12 mouse cellular contexts compared by ENCODE assay signal in the genomic region with DNA sequence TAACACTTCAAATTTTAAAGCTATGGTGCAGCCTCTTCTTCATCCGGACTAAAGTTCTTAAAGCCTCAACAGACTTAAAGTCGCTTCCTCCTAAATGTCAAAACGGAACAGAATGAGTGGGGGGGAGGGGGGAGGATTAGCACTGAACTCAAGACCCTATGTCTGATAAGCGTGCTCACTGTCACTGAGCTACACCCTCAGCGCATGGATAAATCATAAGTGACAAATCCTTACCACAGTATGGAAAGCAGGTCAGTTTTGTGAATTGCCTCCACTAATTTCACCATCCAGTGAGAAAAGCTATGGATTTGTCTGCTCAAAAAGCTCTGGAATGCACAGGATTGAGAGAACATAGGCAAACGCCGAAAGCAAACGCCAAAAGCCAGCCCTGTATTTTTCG.
"Had no signal": no experiment of that assay in that cellular context is flagged by ENCODE, and none has a peak within 500 bp of the region (broad histone marks: within the 10 kb centered on the region; RNA-seq: fewer than 3 reads in every experiment).

No protein-coding gene starts in this region.

- H3K9ac ChIP-seq: liver, embryonic 13.5 days; neural tube, embryonic 13.5 days; stomach, embryonic 15.5 days had no signal

- H3K4me2 ChIP-seq: liver, embryonic 13.5 days; neural tube, embryonic 13.5 days; stomach, embryonic 15.5 days had no signal

- H3K27me3 ChIP-seq: liver, embryonic 13.5 days; neural tube, embryonic 13.5 days; stomach, embryonic 15.5 days had no signal

- H3K9me3 ChIP-seq: liver, embryonic 13.5 days; neural tube, embryonic 13.5 days; stomach, embryonic 15.5 days had no signal

- DNase-seq: kidney, adult 2 months; kidney, postnatal 10 days; liver, embryonic 13.5 days; lung, adult 2 months; lung, postnatal 14 days; lung, postnatal 4 days; right cerebral cortex, postnatal 25 days; spleen, adult 18-20 months had no signal

- ATAC-seq: intestine, postnatal 0 days had no signal

- H3K36me3 ChIP-seq: liver, embryonic 13.5 days; neural tube, embryonic 13.5 days; stomach, embryonic 15.5 days had no signal

- H3K4me1 ChIP-seq: liver, embryonic 13.5 days; neural tube, embryonic 13.5 days; stomach, embryonic 15.5 days had no signal

- H3K27ac ChIP-seq: liver, embryonic 13.5 days; neural tube, embryonic 13.5 days; stomach, embryonic 15.5 days had no signal

- H3K4me3 ChIP-seq: liver, embryonic 13.5 days; myocyte; neural tube, embryonic 13.5 days; stomach, embryonic 15.5 days had no signal
